Mouse (Mus musculus) heart, embryonic 14.5 days (tissue): ENCODE measurements around the gene Slc5a9. TPM values are rescaled to one million over a fixed set of nuclear protein-coding genes. Genes with fewer than 3 reads are reported as not detected.

Source experiments
- ATAC-seq: fragments of 200-750 bp; cut with Nextera tagmentation; 2 replicates; pipeline ENCODE4 v1.8.0; 2017; ENCODE audit warnings: low read depth, moderate TSS enrichment; ENCODE audit not compliant: insufficient number of reproducible peaks, insufficient read depth, low FRiP score
- H3K27ac ChIP-seq, 2 experiments: fragments of 200-500 bp in 1 of 2; fragments of 300-500 bp in 1 of 2; sonication (generic) in 1 of 2; replicated peaks in 1 of 2; 2 replicates each; pipeline ENCODE4 v1.5.1; 2012 to 2014; ENCODE audit warnings: low read depth in 2 of 2, low read length in 2 of 2, control low read depth in 1 of 2, mild to moderate bottlenecking in 1 of 2, mixed read lengths in 1 of 2; ENCODE audit not compliant: control insufficient read depth in 1 of 2, insufficient read depth in 1 of 2
- H3K27me3 ChIP-seq: fragments of 300-500 bp; sonication (generic); 2 replicates; pipeline ENCODE4 v1.6.1; 2014; ENCODE audit warnings: mild to moderate bottlenecking, low read length, control low read depth; ENCODE audit not compliant: control insufficient read depth, insufficient read depth
- H3K36me3 ChIP-seq: fragments of 300-500 bp; sonication (generic); 2 replicates; pipeline ENCODE4 v1.6.1; 2014; ENCODE audit warnings: mild to moderate bottlenecking, control low read depth, low read length, mixed read lengths; ENCODE audit not compliant: control insufficient read depth, insufficient read depth
- H3K4me1 ChIP-seq, 2 experiments: fragments of 200-500 bp in 1 of 2; fragments of 300-500 bp in 1 of 2; sonication (generic) in 1 of 2; 2 replicates each; pipeline ENCODE4 v1.6.1; 2012 to 2014; ENCODE audit warnings: low read length in 2 of 2, control low read depth in 1 of 2, mixed read lengths in 1 of 2; ENCODE audit not compliant: control insufficient read depth in 2 of 2, insufficient read depth in 2 of 2
- H3K4me2 ChIP-seq: fragments of 300-500 bp; sonication (generic); 2 replicates; pipeline ENCODE4 v1.6.1; 2014; ENCODE audit warnings: mild to moderate bottlenecking, low read length
- H3K4me3 ChIP-seq, 2 experiments: fragments of 200-500 bp in 1 of 2; fragments of 300-500 bp in 1 of 2; sonication (generic) in 1 of 2; 2 replicates each; pipeline ENCODE4 v1.5.1; 2012 to 2014; ENCODE audit warnings: low read length in 2 of 2, mild to moderate bottlenecking in 2 of 2, control low read depth in 1 of 2, low read depth in 1 of 2, moderate library complexity in 1 of 2; ENCODE audit not compliant: control insufficient read depth in 1 of 2, insufficient read depth in 1 of 2
- H3K9ac ChIP-seq: fragments of 300-500 bp; sonication (generic); 2 replicates; pipeline ENCODE4 v1.6.1; 2014; ENCODE audit warnings: mild to moderate bottlenecking, low read length
- H3K9me3 ChIP-seq: fragments of 300-500 bp; sonication (generic); 2 replicates; pipeline ENCODE4 v1.6.1; 2016; ENCODE audit warnings: low read length, control low read depth; ENCODE audit not compliant: control insufficient read depth
- WGBS: fragments of 180-500 bp; shearing (Covaris S2); extraction: QIAGEN DNeasy Blood & Tissue Kit; methylation state at CpG from one replicate; pipeline ENCODE4 v1.1.7; 2014; 5-methylcytosine and 5-hydroxymethylcytosine counted together
- polyA plus RNA-seq: library from polyadenylated mRNA; unstranded; fragments of >200 nt; fragmentation: Nextera tagmentation; extraction: Ambion mirVana; gene quantifications from 2 replicates; pipeline ENCODE4 v1.2.1, GENCODE M21; 2014

Gene Slc5a9
- polyA plus RNA-seq, 1 experiment from 2014 or later, result 0.14 TPM

DNA sequence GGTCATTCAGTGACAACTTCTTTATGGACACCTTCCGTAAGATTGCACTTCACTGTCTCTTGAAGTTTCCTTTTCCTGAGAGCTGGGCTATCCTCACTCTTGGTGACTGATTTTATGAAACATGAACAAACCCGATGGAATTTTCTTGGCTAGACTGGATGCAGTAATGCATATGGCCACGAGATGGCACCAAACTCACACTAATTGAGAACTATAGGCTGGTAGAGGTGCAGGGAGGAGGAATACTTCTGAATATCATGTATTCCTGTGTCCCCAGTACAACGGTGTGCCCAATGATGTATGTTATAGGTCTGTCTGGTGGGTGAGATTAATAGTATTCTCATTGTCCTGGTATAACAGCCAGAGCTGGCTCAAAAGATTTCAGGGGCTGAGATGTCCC is 16.1 kb downstream of the Slc5a9 start:
- 15% methylated on average over 4 of the region's 4 CpGs for WGBS
- ATAC-seq, result no peak
- Histone ChIP-seq H3K4me3 (no peak overlapping the region), H3K27me3 (no peaks in the 10 kb centered on the region), H3K9ac (no peak overlapping the region), H3K9me3 (no peaks in the 10 kb centered on the region), H3K36me3 (no peaks in the 10 kb centered on the region), H3K4me2 (peak overlapping the region; percentile 58), H3K27ac (no peak overlapping the region), H3K4me1 (no peaks in the 10 kb centered on the region)

DNA sequence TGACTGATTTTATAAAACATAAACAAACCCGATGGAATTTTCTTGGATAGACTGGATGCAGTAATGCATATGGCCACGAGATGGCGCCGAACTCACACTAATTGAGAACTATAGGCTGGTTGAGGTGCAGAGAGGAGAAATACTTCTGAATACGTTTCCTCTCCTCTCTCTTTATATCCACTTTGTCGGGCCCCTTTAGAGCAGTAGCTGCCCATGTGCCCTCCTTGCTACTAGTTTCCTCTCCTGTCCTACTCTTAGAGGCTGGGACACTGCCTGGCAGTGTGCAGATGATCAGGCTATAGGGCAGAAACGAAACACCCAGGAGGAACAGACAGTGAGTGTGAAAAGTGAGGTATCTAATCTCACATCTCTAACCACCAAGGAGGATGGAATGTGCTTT is 16.7 kb downstream of the Slc5a9 start:
- H3K9me3 ChIP-seq, result no peaks in the 10 kb centered on the region
- H3K27me3 ChIP-seq, result no peaks in the 10 kb centered on the region
- no peak overlapping the region for H3K27ac ChIP-seq
- no peak overlapping the region for H3K9ac ChIP-seq
- no peaks in the 10 kb centered on the region for H3K36me3 ChIP-seq
- H3K4me3 ChIP-seq, result peak overlapping the region; percentile 8 to 20; a peak in 2 of 4 replicates
- no peak for ATAC-seq
- WGBS, result 5% methylated on average over 7 of the region's 7 CpGs
- H3K4me2 ChIP-seq, result peak overlapping the region; percentile 58
- no peaks in the 10 kb centered on the region for H3K4me1 ChIP-seq

DNA sequence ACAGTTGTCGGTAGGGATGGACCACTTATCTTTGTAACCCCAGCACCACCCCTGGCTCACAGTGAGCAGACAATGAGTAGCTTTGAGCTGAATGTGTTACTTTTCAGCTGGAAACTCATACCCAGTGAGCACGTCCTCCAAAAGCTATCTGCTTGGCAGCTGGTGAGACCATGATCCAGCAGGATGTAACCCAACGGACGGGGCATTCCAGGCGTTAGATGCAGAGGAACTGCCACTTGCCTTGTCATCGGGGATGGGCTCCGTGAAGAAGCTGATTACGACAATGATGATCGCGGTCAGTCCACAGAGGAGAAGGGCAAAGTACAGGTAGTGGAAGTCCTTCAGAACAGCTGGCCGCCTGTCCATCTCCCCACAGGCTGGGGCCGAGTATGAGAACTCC is 19.2 kb downstream of the Slc5a9 start:
- ATAC-seq, result no peak
- Histone ChIP-seq H3K4me2 (no peak overlapping the region), H3K4me3 (no peak overlapping the region), H3K27ac (no peak overlapping the region), H3K4me1 (no peaks in the 10 kb centered on the region), H3K9me3 (no peaks in the 10 kb centered on the region), H3K36me3 (no peaks in the 10 kb centered on the region), H3K9ac (no peak overlapping the region), H3K27me3 (no peaks in the 10 kb centered on the region)
- 77% methylated on average over 12 of the region's 12 CpGs for WGBS

DNA sequence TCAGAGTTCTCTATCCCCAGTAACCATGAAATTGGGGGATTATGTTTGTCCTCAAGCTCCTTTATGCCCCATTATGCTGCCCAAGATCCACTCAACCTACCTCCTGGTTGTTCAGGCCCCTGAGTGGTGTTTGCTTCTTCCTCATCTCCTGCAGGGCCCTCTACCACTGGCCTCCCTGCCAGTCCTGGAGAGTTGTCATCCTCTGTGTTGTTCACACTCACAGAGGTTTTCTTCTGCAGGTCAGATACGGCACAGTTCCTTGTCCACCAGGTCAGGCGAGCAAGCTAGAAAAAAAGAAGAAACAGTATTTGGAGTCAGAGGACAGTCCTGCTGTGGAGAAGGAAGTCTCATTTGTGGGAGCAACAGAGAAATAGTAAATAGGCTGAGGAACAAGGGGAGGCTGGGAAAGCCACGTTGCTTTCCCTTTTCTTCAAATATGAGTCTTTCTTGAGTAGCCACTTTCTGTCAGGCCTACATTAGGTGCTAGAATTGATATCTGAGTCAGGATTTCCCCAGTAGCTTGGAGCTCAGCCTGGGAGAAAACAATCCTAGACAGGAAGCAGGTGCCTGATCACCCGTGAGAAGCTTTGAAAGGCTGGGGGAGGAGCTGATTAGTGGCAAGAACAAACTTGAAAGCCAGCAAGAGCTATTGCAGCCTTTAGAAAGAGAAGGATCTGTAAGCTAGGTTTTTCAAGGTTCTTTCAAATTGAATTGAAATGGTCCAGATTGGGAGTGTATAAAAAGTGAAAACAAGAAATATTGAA is 22.4 kb downstream of the Slc5a9 start:
- Histone ChIP-seq H3K36me3 (no peaks in the 10 kb centered on the region), H3K4me3 (no peak overlapping the region), H3K9me3 (no peaks in the 10 kb centered on the region), H3K27me3 (no peaks in the 10 kb centered on the region), H3K9ac (no peak overlapping the region), H3K4me2 (no peak overlapping the region), H3K27ac (no peak overlapping the region), H3K4me1 (no peaks in the 10 kb centered on the region)
- WGBS, result 44% methylated on average over 4 of the region's 4 CpGs
- no peak for ATAC-seq

DNA sequence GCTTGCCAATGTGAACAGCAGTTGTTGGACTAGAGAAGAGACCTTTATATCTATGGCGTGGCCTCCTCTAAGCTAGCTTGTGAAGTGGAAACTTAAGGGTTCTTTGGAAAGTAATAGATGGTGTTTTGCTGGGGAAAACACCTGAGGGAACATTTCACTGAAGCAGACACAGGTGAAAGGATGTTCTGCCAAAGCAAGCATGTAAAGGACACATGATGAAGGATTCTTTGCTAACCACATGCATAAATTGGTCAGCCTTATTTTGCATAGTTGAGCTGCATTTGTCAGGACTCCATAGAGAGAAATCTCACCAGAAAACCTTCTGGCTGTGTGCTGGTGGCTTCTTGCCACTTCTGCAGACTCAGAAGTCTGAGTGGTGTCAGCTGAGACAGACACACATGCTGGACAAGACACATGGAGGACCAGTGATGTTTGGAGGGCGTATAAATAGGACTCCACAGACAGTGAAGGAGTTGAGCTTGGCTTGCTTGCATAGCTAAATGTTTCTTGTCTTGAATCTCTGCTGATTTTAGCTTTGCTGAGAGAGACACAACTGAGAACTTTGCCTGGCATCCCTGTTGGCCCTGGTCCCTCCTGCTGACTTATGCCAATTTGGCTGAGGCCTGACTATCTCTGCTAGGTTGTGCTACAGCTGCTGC is 34.8 kb downstream of the Slc5a9 start:
- no peaks in the 10 kb centered on the region for H3K4me1 ChIP-seq
- H3K9me3 ChIP-seq, result no peaks in the 10 kb centered on the region
- H3K27me3 ChIP-seq, result no peaks in the 10 kb centered on the region
- WGBS, result 69% methylated on average over 2 of the region's 2 CpGs
- no peak for ATAC-seq
- no peaks in the 10 kb centered on the region for H3K36me3 ChIP-seq
- no peak overlapping the region for H3K9ac ChIP-seq
- H3K4me2 ChIP-seq, result no peak overlapping the region
- H3K4me3 ChIP-seq, result no peak overlapping the region
- H3K27ac ChIP-seq, result no peak overlapping the region

DNA sequence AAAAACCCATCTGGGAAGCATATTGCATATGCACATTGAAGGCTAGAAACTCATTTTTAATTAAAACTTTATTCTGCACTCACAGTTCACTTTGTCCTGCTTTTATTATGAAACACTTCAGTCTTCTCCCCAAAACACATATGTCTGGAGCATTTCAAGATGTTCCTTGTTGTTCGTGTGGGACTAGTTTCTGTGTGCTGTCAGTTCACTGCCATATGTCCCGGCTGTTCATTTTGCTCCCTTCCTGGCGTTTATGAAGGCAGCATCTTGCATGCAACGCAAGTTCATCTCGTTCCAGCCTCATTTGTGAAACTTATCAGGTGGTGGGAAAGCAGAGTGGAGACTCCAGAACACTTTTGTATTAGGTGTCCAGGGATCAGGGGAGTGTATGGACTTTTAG is 36.0 kb downstream of the Slc5a9 start:
- no peak for ATAC-seq
- no peak overlapping the region for H3K4me3 ChIP-seq
- WGBS, result 66% methylated on average over 5 of the region's 5 CpGs

DNA sequence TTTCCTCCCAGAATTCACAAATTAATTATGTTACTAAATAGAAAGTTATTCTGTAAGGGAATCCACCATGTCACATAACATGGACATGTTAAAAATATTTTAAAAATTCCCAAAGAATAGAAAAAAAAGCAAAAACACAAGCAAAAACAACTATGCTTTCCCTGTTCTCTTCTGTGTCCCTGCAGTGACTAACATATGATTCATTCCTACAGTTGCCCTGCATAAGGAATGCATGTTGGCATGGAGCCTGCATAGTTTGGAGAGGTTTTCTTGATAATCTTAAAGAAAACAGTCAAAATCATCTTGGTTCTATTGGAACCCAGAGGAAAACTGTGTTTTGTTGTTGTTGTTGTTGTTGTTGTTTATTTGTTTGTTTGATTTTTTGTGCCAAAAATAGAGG is 50.1 kb downstream of the Slc5a9 start:
- H3K36me3 ChIP-seq, result no peaks in the 10 kb centered on the region
- H3K9ac ChIP-seq, result no peak overlapping the region
- no peaks in the 10 kb centered on the region for H3K27me3 ChIP-seq
- no peak for ATAC-seq
- H3K9me3 ChIP-seq, result no peaks in the 10 kb centered on the region
- no peak overlapping the region for H3K4me2 ChIP-seq
- H3K4me1 ChIP-seq, result no peaks in the 10 kb centered on the region
- no peak overlapping the region for H3K4me3 ChIP-seq
- no peak overlapping the region for H3K27ac ChIP-seq

More for the DNA sequence above, 36.0 kb downstream of the Slc5a9 start:
- no peaks in the 10 kb centered on the region for H3K4me1 ChIP-seq
- H3K27ac ChIP-seq, result no peak overlapping the region
- no peaks in the 10 kb centered on the region for H3K36me3 ChIP-seq
- no peak overlapping the region for H3K4me2 ChIP-seq
- no peaks in the 10 kb centered on the region for H3K9me3 ChIP-seq
- no peaks in the 10 kb centered on the region for H3K27me3 ChIP-seq
- no peak overlapping the region for H3K9ac ChIP-seq
